Mouse (Mus musculus): Measurements from ENCODE around the gene Tex12. TPM values are rescaled to one million over a fixed set of nuclear protein-coding genes. Genes with fewer than 3 reads are reported as not detected.

Tex12 gene
- not detected for total RNA-seq (2021)

DNA sequence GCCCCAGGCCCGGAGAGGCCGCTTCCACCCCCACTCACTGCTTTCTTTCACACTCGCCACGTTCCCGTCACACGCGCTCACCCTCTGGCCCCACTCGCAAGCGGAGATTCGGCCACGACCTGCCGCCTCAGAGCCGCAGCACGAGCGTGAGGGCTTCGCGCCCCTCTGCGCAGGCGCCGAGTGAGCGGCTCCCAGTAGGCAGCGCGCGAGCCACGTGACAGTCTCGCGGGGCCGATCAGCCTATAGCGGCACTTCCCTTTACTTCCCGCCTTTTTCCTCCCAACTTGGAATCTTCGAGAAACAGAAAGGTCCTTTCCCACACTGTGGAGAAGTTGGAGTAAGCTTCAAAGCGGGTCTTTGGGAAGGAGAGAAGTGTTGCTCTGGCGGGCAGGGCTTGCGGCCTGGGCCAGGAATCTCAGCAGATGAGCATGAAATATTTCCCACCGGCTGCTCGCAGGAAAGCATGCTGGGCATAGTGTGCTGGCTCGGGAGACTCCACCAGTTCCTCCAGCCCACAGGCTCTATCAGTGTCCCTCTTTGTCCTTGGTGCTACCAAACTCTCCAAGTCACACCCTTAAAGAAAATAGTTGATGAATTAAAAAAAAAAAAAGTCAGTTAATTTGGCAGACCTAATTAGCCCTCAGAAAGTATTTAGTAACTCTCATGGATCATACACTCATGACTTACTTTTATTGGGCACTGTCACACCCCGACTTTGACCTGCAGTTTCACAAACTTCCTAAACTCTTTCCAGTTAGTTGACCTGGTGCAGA, at the start of gene Tex12:
Gene Tex12 (minus strand): TSS at position 181 of the 773 bp plus-strand sequence.
- no peak for DNase-seq (ENCODE audit: extremely low spot score in 1 of 2, low spot score in 2 of 2)
- intact Hi-C loops (cut with DNase I) = no loop called here

DNA sequence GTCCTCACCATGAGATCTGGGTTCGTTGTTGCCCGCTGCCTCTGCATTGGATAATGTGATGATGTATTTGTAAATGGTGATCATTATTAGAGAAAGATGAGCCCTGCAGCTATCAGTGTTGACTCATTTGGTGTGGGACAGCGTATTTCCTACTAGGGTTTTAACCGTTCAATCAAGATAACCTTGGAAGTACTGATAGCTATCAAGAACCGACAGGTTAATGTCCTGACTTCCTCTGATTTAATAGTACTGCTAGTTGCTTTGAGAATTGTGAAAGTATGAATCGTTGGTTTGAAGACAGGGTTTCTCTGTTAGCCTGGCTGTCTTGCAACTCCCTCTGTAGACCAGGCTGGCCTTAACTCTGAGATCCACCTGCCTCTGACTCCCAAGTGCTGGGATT, 43.2 kb upstream of the Tex12 start:
- intact Hi-C loops (cut with DNase I) = no loop called here
- DNase-seq (ENCODE audit: extremely low spot score in 1 of 2, low spot score in 2 of 2) = no peak

DNA sequence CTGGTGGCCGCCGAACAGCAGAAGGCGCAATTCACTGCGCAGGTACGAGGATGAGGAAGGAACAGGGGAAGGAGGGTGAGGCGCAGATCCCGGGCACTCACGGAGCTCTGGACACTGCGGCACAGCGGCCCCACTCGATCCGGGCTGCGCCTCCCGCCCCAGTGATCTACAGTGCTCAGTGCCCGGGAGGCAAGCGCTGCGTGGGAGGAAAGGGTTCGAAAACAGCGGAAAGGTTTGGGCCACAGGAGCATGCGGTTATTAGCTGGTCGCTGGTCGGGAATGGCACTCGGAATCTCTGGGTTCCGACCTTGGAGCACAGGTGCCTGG, 42.8 kb upstream of the Tex12 start:
- no peak for DNase-seq (ENCODE audit: extremely low spot score in 1 of 2, low spot score in 2 of 2)
- intact Hi-C loops (cut with DNase I) = no loop called here

DNA sequence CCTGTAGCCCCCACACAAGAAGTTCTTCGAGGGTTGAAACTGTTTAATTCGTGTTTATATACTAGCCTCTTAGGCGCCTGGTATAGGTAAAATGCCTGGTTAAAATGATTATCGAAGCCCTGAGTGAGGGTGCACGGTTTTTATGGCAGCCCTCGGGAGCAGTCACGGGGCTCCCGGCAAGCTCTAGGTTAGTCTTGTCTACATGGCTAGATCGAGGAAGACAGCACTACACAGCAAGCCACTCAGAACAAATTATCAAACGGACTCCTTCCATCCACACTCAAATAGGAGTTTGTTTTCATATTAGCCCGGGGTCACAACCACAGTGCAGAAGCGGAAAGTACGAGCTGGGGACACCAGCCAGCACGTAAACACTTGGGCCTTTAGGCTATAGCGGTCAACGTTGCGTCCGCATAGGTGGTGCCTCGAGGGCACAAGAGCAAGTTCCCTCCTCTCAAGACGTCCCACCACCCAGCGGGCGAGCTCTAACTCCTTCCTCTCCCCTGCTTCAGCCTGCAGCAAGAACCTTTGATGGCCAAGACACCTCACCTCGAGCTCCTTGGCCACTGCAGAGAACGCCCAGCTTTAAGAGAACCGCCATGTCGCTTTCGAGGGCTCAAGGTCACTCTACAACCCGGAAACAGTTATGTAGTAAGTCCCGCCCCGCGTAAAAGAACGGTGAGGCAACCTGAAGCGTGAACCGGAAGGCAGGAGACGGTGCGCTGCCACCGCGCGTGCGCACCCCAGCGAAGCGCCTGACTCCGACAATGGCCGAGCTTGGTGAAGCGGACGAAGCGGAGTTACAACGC, 42.3 kb upstream of the Tex12 start, which contains the start of the genes Sdhd and Timm8b:
Gene Sdhd (minus strand): TSS at position 624 of the 809 bp plus-strand sequence.
Gene Timm8b (plus strand): TSS at position 722 of the 809 bp plus-strand sequence.
- intact Hi-C loops (cut with DNase I) = no loop called here
- DNase-seq (ENCODE audit: extremely low spot score in 1 of 2, low spot score in 2 of 2) = peak; percentile 94 to 96

DNA sequence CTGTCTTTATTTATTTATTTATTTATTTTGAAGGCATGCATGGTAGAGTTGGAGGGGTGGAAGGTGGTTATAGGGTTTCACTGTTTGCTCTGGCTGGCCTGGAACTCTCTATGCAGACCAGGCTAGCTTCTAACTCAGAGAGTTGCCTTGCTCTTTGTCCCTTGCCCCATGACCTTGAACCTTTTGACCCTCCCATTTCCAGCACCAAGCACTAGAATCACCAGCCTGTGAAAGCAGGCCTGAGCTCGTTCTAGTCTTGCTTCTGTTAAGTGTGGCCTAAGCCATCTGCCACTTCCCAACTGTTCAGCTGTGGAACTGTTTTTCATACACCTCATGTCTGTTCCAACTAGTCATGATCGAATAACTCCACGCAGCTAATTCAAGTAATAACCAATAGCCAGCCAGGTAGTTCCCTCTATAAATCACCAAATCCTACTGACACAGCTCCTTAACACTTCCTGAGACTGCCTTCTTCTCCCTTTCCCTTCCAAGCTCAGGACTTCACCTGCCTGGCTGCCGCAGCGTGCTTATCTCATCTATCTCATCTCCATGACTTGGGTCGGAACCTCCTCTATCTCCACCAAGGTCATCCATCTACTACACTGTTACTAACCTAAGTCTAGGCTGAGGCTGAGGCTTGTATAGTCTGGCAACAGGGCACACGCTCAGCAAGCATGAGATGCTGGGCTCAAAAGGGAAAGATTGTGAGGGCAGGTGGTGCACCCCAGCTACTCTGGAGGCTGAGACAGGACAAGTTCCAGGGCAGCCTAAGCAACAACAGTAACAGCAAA, 41.1 kb upstream of the Tex12 start:
- DNase-seq (ENCODE audit: extremely low spot score in 1 of 2, low spot score in 2 of 2) = no peak
- intact Hi-C loops (cut with DNase I) = no loop called here

DNA sequence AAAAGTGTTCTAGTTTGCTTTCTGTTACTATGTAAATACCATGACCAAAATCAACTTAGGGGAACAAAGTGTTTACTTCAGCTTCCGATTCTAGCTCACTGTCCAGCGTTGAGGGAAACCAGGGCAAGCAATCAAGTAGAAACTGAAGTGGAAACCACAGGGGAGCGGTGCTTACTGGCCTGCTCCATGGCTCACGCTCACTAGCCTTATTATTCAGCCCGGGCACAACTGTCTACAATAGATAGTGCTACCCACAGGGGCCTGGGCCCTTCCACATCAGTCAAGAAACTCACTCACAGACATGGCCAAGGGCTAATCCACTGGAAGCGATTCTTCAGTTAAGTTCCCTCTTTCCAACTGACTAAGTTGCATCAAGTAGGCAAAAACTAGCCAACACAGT, 40.4 kb upstream of the Tex12 start:
- intact Hi-C loops (cut with DNase I) = no loop called here

DNA sequence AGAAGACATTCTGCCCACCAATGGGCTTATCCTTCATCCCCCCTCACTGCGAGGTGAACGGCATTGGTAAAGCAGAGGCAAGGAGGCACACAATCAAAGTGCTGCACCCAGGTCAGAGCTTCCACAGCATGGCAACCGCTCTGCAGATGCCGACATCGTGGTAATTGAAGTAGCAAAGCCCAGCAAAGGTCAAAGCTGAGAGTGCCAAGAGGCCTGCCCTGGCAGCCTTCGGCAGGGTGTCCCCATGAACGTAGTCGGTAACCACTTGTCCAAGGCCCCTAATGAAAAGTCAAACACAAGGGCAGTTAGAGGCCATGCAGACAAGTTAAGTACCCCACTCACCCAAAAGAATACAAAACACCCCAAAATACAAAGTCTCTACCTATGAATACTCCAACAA, 35.8 kb upstream of the Tex12 start:
- no peak for DNase-seq (ENCODE audit: extremely low spot score in 1 of 2, low spot score in 2 of 2)
- intact Hi-C loops (cut with DNase I) = no loop called here

More for the DNA sequence above, 40.4 kb upstream of the Tex12 start:
- no peak for DNase-seq (ENCODE audit: extremely low spot score in 1 of 2, low spot score in 2 of 2)

DNA sequence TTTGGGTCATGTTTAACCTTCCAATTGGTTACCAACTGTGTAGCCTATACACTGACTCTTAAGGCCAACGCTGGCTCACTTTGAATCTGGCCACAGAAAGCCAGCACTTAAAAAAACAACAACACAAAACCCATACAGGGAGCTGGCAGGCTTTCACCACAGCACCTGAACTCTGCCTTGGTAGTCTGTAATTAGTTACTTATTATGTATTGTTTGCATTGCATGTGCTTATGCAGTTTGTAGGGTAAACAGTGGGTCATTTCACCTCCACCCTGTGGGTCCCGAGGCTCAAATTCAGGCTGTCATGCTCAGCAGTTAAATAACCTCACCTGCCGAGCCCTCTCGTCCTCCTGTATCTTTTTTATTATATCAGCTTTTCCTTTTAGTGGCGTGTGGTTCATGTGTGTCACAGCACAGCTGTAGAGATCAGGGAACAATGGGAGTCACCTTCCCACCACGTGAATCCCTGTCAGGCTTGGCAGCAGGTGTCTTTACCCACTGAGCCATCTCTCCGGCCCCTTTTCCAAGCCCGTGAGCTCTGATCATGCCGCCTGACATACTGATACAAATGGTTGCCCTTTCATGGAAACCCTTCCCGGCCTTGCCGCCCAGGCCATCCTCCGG, 33.8 kb upstream of the Tex12 start:
- no peak for DNase-seq (ENCODE audit: extremely low spot score in 1 of 2, low spot score in 2 of 2)
- intact Hi-C loops (cut with DNase I) = no loop called here

DNA sequence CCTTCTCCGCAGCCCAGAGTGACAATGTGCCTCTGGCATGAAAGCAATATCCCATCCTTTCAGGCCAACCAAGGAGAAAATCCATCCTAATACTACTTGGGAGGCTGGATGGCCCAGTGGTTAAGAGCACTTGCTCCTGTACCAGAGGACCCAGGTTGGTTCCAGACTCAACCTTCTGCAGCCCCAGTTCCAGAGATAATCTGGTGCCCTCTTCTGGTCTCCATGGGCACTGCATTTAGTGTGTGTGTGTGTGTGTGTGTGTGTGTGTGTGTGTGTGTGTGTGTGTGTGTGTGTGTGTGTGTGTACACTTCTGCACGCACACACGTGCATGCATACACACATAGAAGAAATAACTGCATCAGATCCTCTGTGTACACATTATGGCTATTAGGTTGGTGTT, 32.4 kb upstream of the Tex12 start:
- DNase-seq (ENCODE audit: extremely low spot score in 1 of 2, low spot score in 2 of 2) = peak in 1 of 2 experiments; percentile 51

DNA sequence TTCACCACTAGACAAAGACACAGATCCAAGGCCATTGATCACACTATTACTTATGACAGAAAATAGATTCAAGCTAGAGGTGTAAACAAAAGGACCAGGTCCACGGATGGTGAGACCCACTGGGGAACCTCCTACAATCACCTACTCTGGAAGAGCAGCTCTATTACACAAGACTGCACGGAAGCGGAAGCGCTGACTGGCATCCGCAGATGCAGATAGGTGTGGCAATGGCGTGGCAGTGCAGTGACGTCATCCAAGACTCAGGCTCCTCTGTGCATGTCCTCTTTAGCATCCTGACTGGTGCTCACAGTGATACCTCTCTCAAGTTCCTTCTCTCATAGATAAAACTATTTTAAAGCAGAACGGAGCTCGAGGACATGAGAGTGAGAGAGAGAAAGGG, 31.8 kb upstream of the Tex12 start:
- no peak for DNase-seq (ENCODE audit: extremely low spot score in 1 of 2, low spot score in 2 of 2)
- intact Hi-C loops (cut with DNase I) = no loop called here

More for the DNA sequence above, 32.4 kb upstream of the Tex12 start:
- intact Hi-C loops (cut with DNase I) = no loop called here

DNA sequence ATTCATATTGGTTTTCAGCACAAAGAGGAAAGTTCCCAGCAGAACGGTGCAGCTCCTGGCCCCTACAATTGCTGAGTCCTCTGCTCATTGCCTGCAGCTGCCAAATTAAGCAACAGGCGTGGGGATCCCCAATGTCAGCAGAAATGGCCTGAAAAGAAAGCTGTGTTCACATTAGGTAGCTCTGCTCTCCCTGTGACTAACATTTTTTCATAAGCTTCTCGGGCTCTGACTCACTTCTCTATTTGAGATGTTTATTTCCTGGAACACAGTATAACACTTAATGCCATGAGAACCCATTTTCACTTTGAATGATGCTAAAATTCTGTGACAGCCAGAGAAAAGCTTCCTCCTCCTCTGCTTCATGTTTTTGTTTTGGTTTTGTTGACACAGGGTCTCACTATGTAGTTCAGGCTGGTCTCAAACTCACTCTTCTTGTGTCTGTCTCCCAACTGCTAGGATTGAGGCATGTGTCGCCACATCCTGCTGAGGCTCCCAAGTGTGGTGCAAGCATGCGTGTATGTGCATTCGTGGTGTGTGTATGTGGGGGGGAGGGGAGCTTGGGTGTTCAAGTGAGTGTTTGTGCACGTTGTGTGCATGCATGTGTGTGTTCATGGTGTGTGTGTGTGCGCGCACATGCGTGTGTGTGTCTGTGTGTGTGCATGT, 29.9 kb upstream of the Tex12 start:
- DNase-seq (ENCODE audit: extremely low spot score in 1 of 2, low spot score in 2 of 2) = no peak
- intact Hi-C loops (cut with DNase I) = no loop called here

DNA sequence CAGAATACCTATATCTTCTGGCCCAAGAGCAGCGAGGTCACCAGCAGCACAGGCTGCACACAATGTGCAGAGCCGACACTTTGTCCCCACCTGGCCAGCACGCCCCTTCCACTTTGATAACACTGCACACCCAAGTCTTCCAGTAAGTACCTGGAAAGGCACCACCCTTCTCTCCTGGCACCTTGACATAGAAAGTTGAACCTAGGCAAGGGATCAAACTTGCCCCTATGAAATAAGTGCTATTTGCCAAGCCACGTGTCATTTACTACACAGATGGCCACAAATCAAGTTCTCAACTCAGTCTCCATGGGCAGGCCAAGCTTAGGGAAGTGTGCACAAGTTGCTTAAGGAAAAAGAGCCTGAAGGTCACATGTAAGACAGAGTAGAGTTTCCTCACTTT, 25.8 kb upstream of the Tex12 start:
- intact Hi-C loops (cut with DNase I) = no loop called here
- DNase-seq (ENCODE audit: extremely low spot score in 1 of 2, low spot score in 2 of 2) = no peak

DNA sequence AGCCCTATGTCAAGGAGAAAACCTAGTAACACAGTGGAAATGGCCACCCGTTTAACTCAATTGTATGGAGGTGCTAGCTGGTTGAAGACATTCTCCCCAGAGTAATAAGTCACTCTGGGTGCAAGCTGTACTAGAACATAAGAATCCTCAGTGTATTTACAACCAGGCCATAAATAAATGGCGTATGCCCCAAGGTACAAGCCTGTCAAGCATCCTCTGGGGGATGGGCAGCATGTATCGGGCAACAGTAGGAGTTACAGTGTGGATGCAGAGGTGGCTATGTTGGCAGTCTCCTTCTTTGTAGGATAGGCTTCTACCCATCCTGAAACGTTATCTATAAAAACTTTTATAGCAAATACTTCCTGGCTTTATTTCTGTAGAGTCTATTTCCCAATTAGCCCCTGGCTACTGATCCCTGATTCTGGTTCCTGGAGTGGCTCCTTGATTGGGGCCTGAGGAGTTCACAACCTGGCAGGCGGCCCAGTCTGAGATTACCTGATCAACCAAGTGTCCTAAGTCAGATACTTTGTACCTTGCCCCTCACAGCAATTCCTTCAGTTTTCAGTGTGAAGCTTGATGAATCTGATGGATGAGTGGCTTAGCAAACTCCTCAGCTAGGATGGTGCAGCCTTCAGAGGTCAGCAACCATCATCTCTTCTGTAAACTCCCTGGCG, 24.2 kb upstream of the Tex12 start:
- DNase-seq (ENCODE audit: extremely low spot score in 1 of 2, low spot score in 2 of 2) = no peak
- intact Hi-C loops (cut with DNase I) = no loop called here

DNA sequence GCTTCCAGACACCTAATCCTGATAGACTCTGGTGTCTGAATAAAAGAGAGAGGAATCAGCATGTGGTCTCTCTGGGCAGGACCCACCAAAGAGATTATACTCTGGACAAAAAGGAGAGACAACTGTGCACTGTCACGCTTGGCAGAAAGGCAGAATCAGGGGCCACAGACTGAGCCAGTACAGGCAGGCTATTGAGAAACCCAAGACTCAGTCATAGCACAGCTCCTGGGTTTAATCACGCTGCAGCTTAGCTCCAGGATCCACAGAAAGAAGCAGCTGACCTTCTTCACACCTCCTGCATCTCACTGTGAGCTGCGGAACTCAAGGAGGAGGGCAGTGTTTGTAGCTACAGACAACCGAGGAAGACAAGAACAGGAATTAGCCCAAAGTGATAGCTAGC, 19.2 kb upstream of the Tex12 start:
- intact Hi-C loops (cut with DNase I) = no loop called here
- no peak for DNase-seq (ENCODE audit: extremely low spot score in 1 of 2, low spot score in 2 of 2)

DNA sequence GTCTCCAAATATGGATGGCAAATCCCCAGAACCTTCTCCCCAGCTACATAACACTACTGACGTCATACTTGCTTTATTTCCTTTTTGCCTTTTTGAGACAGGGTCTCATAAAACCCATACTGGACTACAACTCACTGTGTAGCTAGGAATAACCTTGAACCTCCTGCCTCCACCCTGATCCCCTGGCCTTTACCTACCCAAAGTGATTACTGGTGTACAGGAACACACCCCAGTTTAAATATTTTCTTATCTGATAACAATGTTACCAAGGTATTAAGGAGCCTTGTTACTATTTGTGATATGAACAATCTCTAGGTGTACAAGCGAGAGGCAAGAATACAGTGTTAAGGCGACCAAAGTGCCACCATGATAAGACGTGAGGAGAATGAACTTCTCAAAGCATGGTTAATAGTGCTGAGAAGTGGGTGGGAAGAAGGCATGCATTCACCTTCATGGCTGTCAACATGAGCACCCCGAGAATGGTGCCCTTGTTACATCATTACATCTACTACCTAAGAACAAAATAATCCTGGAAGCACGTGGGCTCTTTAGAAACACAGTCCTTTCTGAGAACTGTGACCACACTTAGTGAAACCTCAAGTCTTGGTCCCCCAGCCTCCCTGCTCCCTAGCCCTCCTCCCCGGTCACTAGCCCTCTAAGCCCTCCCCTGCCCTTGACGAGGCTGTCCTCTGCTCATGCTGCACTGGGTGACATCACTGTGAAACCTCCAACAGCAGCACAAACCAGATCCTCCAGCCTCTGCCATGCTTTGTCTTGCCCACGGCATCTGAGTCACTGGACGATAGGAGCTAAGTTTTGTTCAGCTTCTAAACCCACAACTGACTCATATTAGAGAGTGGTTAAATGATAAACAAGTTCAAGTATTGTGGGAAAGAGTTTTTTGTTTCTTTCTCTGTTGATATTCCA, 8.7 kb upstream of the Tex12 start:
- intact Hi-C loops (cut with DNase I) = no loop called here
- DNase-seq (ENCODE audit: extremely low spot score in 1 of 2, low spot score in 2 of 2) = no peak

DNA sequence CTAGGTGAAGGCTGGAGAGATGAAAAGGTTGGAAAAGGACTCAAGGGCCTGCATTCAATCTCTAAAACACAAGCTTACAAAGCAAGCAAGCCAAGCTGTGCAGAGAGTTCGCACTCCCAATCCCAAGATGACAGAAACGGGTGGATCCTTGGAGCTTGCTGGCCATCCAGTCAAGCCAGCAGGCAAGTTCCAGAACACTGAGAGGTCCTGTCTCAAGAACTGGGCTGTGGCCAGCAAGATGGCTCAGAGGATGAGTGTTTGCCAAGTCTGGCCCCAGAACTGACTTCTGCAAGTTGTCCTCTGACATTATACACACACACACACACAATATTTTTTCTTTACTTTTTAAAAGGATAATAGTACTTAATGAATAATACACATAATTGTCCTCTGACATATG, 6.8 kb upstream of the Tex12 start:
- intact Hi-C loops (cut with DNase I) = no loop called here

DNA sequence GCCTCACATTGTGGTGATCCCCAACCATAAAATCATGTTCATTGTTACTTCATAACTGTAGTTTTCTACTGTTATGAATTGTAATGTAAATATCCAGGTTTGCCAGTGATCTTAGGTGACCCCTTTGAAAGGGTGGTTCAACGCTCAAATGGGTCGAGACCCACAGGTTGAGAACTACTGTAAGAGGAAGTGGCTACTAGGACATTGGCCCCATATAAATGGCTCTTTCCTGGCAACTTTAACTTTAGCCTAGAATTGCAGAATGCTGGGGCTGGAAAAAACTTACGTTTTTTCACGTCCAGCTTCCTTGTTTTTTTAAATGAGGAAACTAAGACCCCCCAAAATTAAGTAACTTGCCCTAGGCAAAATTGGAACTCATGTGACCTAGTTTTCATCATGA, 6.2 kb upstream of the Tex12 start:
- no peak for DNase-seq (ENCODE audit: extremely low spot score in 1 of 2, low spot score in 2 of 2)
- intact Hi-C loops (cut with DNase I) = no loop called here

More for the DNA sequence above, 6.8 kb upstream of the Tex12 start:
- DNase-seq (ENCODE audit: extremely low spot score in 1 of 2, low spot score in 2 of 2) = no peak
